Mouse (Mus musculus): ENCODE data around the gene Egfl7. TPM values are rescaled to one million over a fixed set of nuclear protein-coding genes. Genes with fewer than 3 reads are reported as not detected.

Gene Egfl7
- total and polyA plus RNA-seq, 2 experiments from 2014 or later: 52.8 to 63.9 TPM

- Histone ChIP-seq H3K4me3 (ENCODE audit: low read depth, low read length) (no peak overlapping the region), H3K4me2 (ENCODE audit: low read depth) (no peak overlapping the region), H3K9me3 (ENCODE audit: low read length) (no peaks in the 10 kb centered on the region), H3K36me3 (ENCODE audit: insufficient read depth) (no peaks in the 10 kb centered on the region), H3K27me3 (ENCODE audit: insufficient read depth, low read length) (no peaks in the 10 kb centered on the region), H3K4me1 (ENCODE audit: insufficient read depth) (no peaks in the 10 kb centered on the region), H3K9ac (no peak overlapping the region), H3K27ac (ENCODE audit: low read depth, low read length) (no peak overlapping the region)
- DNase-seq (peak; percentile 61), ATAC-seq (peak; percentile 54)
- peak; percentile 87 for TF ChIP-seq CTCF (IDR thresholded peaks at IDR 0.05; ENCODE audit: low read depth)
- 41% methylated on average over 6 of the region's 6 CpGs for WGBS
Measured at GRCm38 (mm10) chr2:26561351-26562016, 18.3 kb upstream of the Egfl7 start.

GRCm38 (mm10) chr2:26566221-26566620 lies 13.6 kb upstream of the Egfl7 start:
- H3K4me1 ChIP-seq (ENCODE audit: insufficient read depth): no peaks in the 10 kb centered on the region
- ATAC-seq (peak; percentile 64; the same call in 1 of the 2 replicates), DNase-seq (peak; percentile 41)
- H3K9ac ChIP-seq: no peak overlapping the region
- H3K4me3 ChIP-seq (ENCODE audit: low read depth, low read length): no peak overlapping the region
- no peaks in the 10 kb centered on the region for H3K36me3 ChIP-seq (ENCODE audit: insufficient read depth)
- no peaks in the 10 kb centered on the region for H3K9me3 ChIP-seq (ENCODE audit: low read length)
- no peak overlapping the region for H3K4me2 ChIP-seq (ENCODE audit: low read depth)
- peak; percentile 66 for TF ChIP-seq CTCF (IDR thresholded peaks at IDR 0.05; ENCODE audit: low read depth)
- WGBS: 11% methylated on average over 4 of the region's 4 CpGs
- no peaks in the 10 kb centered on the region for H3K27me3 ChIP-seq (ENCODE audit: insufficient read depth, low read length)
- H3K27ac ChIP-seq (ENCODE audit: low read depth, low read length): no peak overlapping the region

DNA sequence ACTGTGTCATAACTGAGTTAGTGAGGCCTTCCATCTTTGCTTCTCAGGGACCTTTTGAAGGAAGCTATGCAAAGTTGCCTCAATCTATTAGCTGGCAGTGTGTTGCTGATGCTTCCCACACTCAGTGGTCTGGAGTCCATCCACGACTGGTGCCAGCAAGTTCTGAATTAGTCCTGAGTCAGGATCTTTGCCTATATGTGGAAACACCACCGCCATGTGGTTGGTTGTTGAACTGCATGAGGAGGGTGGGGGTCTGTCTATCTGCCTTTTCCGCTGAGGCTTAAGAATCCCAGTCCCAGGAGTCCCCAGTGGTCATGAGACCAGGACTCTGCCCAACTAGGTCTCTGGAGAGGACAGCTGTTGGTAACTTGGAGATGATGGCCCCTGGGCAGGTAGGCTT lies 9.8 kb upstream of the Egfl7 start:
- Histone ChIP-seq H3K27me3 (ENCODE audit: insufficient read depth, low read length) (no peaks in the 10 kb centered on the region), H3K4me1 (ENCODE audit: insufficient read depth) (peaks cover 7% of the 10 kb centered on the region; the same call in 1 of the 2 replicates), H3K27ac (ENCODE audit: low read depth, low read length) (no peak overlapping the region), H3K4me3 (ENCODE audit: low read depth, low read length) (no peak overlapping the region), H3K9me3 (ENCODE audit: low read length) (no peaks in the 10 kb centered on the region), H3K9ac (no peak overlapping the region), H3K4me2 (ENCODE audit: low read depth) (no peak overlapping the region), H3K36me3 (ENCODE audit: insufficient read depth) (no peaks in the 10 kb centered on the region)
- DNase-seq (peak; percentile 65), ATAC-seq (peak; percentile 14; the same call in 1 of the 2 replicates)
- 3% methylated on average over 3 of the region's 3 CpGs for WGBS
- peak; percentile 87 for TF ChIP-seq CTCF (IDR thresholded peaks at IDR 0.05; ENCODE audit: low read depth)

GRCm38 (mm10) chr2:26571400-26571799 lies 8.4 kb upstream of the Egfl7 start:
- DNase-seq (no peak), ATAC-seq (no peak)
- H3K4me3 ChIP-seq (ENCODE audit: low read depth, low read length): no peak overlapping the region
- H3K9me3 ChIP-seq (ENCODE audit: low read length): no peaks in the 10 kb centered on the region
- H3K4me1 ChIP-seq (ENCODE audit: insufficient read depth): peaks cover 7% of the 10 kb centered on the region; the same call in 1 of the 2 replicates
- no peak overlapping the region for H3K4me2 ChIP-seq (ENCODE audit: low read depth)
- H3K27ac ChIP-seq (ENCODE audit: low read depth, low read length): no peak overlapping the region
- H3K27me3 ChIP-seq (ENCODE audit: insufficient read depth, low read length): no peaks in the 10 kb centered on the region
- no peak for TF ChIP-seq CTCF (IDR thresholded peaks at IDR 0.05; ENCODE audit: low read depth)
- no peaks in the 10 kb centered on the region for H3K36me3 ChIP-seq (ENCODE audit: insufficient read depth)
- H3K9ac ChIP-seq: no peak overlapping the region
- 88% methylated on average over 9 of the region's 9 CpGs for WGBS

DNA sequence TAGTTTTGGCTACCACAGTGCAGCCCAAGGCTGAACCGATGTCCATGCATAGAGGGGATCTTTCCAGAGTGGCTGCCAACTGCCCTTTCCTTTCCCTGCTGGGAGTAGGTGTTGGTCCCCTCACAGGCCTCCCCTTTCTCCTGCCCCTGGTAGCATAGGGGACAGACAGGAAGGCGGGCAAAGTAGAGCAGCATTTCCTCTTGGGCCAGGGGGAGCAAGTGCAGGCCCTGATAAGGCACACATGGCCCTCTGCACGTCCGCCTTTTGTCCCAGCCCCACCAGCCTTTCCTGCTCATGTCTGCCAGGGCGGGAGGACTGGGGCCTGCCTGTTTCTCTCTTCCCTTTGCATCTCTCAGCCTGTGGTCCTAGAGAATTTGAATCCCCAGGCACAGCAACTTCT lies 8.0 kb upstream of the Egfl7 start:
- H3K27me3 ChIP-seq (ENCODE audit: insufficient read depth, low read length): no peaks in the 10 kb centered on the region
- TF ChIP-seq CTCF (IDR thresholded peaks at IDR 0.05; ENCODE audit: low read depth): no peak
- no peaks in the 10 kb centered on the region for H3K9me3 ChIP-seq (ENCODE audit: low read length)
- no peak overlapping the region for H3K4me3 ChIP-seq (ENCODE audit: low read depth, low read length)
- ATAC-seq: no peak
- DNase-seq: no peak
- H3K4me1 ChIP-seq (ENCODE audit: insufficient read depth): peaks cover 7% of the 10 kb centered on the region; the same call in 1 of the 2 replicates
- H3K4me2 ChIP-seq (ENCODE audit: low read depth): no peak overlapping the region
- WGBS: 78% methylated on average over 5 of the region's 5 CpGs
- H3K27ac ChIP-seq (ENCODE audit: low read depth, low read length): no peak overlapping the region
- no peak overlapping the region for H3K9ac ChIP-seq
- no peaks in the 10 kb centered on the region for H3K36me3 ChIP-seq (ENCODE audit: insufficient read depth)

GRCm38 (mm10) chr2:26573396-26573795 lies 6.4 kb upstream of the Egfl7 start:
- H3K4me1 ChIP-seq (ENCODE audit: insufficient read depth): peaks cover 7% of the 10 kb centered on the region; the same call in 1 of the 2 replicates
- DNase-seq (peak; percentile 62), ATAC-seq (peak; percentile 66)
- no peaks in the 10 kb centered on the region for H3K36me3 ChIP-seq (ENCODE audit: insufficient read depth)
- 0 out of 2 replicates have a peak overlapping the region, but pooled peaks have one; percentile 4 for H3K4me2 ChIP-seq (ENCODE audit: low read depth)
- H3K27ac ChIP-seq (ENCODE audit: low read depth, low read length): no peak overlapping the region
- no peaks in the 10 kb centered on the region for H3K9me3 ChIP-seq (ENCODE audit: low read length)
- H3K9ac ChIP-seq: no peak overlapping the region
- TF ChIP-seq CTCF (IDR thresholded peaks at IDR 0.05; ENCODE audit: low read depth): no peak
- WGBS: 35% methylated on average over 12 of the region's 12 CpGs
- no peaks in the 10 kb centered on the region for H3K27me3 ChIP-seq (ENCODE audit: insufficient read depth, low read length)
- H3K4me3 ChIP-seq (ENCODE audit: low read depth, low read length): no peak overlapping the region

DNA sequence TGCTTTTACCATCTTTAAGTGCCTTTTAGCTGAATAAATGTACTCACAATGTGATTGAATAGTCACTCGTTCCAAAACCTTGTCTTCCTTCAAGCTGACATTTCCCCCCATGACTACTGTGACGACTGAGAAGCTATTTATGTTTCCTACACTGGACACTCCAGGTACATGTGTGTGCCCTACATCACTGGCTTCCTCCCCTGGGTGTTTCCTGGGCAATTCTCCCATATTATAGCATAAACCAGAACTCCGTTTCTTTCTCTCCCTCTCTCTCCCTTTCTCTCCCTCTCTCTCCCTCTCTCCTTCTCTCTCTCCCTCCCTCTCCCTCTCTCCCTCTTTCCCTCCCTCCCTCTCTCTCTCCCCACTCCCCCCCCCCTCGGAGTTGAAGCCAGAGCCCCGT lies 6.0 kb upstream of the Egfl7 start:
- H3K4me2 ChIP-seq (ENCODE audit: low read depth): 0 out of 2 replicates have a peak overlapping the region, but pooled peaks have one; percentile 4
- WGBS: 15% methylated on average over 5 of the region's 5 CpGs

More for the DNA sequence above, 6.0 kb upstream of the Egfl7 start:
- Histone ChIP-seq H3K27ac (ENCODE audit: low read depth, low read length) (no peak overlapping the region; the same call in 1 of the 2 replicates), H3K4me1 (ENCODE audit: insufficient read depth) (peaks cover 7% of the 10 kb centered on the region; the same call in 1 of the 2 replicates), H3K9me3 (ENCODE audit: low read length) (no peaks in the 10 kb centered on the region), H3K27me3 (ENCODE audit: insufficient read depth, low read length) (no peaks in the 10 kb centered on the region), H3K36me3 (ENCODE audit: insufficient read depth) (no peaks in the 10 kb centered on the region), H3K4me3 (ENCODE audit: low read depth, low read length) (no peak overlapping the region), H3K9ac (no peak overlapping the region)
- no peak for TF ChIP-seq CTCF (IDR thresholded peaks at IDR 0.05; ENCODE audit: low read depth)
- DNase-seq: no peak
- no peak; the same call in 1 of the 2 replicates for ATAC-seq
